Mouse (Mus musculus) urinary bladder, postnatal 14 days (tissue): ENCODE measurements around the gene Anks3.

ENCODE experiments used
- DNase-seq: peaks from one replicate; pipeline ENCODE4 v3.0.0; 2021; ENCODE audit warnings: low spot score

Anks3 gene

GRCm38 (mm10) chr16:4963797-4964709 is at the start of gene Anks3:
Gene Anks3 (minus strand): TSS chr16:4964205.
- peak; percentile 97 for DNase-seq

- DNase-seq: peak; percentile 99
These were observed 49.2 kb upstream of the Anks3 start, which contains the start of gene Rogdi for GRCm38 (mm10) chr16:5013054-5013838. Gene Rogdi (minus strand): TSS chr16:5013553.

GRCm38 (mm10) chr16:5012036-5013005 is 48.3 kb upstream of the Anks3 start:
- no peak for DNase-seq

GRCm38 (mm10) chr16:5011285-5011684 is 47.3 kb upstream of the Anks3 start:
- DNase-seq: no peak

GRCm38 (mm10) chr16:5010371-5010935 is 46.4 kb upstream of the Anks3 start:
- no peak for DNase-seq

- no peak for DNase-seq
These were observed 44.1 kb upstream of the Anks3 start for GRCm38 (mm10) chr16:5008076-5008475.

GRCm38 (mm10) chr16:5007492-5007891 is 43.5 kb upstream of the Anks3 start:
- DNase-seq: no peak

- peak; percentile 78 for DNase-seq
These were observed 43.1 kb upstream of the Anks3 start, which contains the start of gene Smim22 for GRCm38 (mm10) chr16:5007067-5007466. Gene Smim22 (plus strand): TSS chr16:5007288.

- no peak for DNase-seq
These were observed 36.6 kb upstream of the Anks3 start for GRCm38 (mm10) chr16:5000611-5001010.

- no peak for DNase-seq
These were observed 35.0 kb upstream of the Anks3 start for GRCm38 (mm10) chr16:4998984-4999383.

GRCm38 (mm10) chr16:4997553-4997952 is 33.5 kb upstream of the Anks3 start, which contains the start of gene Sept12:
Gene Sept12 (minus strand): TSS chr16:4997852.
- no peak for DNase-seq

- DNase-seq: no peak
These were observed 29.3 kb upstream of the Anks3 start for GRCm38 (mm10) chr16:4993276-4993675.

- no peak for DNase-seq
These were observed 20.7 kb upstream of the Anks3 start for GRCm38 (mm10) chr16:4984717-4985116.

- peak; percentile 25 for DNase-seq
These were observed 15.9 kb upstream of the Anks3 start for GRCm38 (mm10) chr16:4979755-4980380.

GRCm38 (mm10) chr16:4978275-4979051 is 14.5 kb upstream of the Anks3 start:
- DNase-seq: no peak

- DNase-seq: no peak
These were observed 12.2 kb upstream of the Anks3 start for GRCm38 (mm10) chr16:4976180-4976579.

- no peak for DNase-seq
These were observed 10.5 kb upstream of the Anks3 start for GRCm38 (mm10) chr16:4974521-4974920.

GRCm38 (mm10) chr16:4971626-4972025 is 7.6 kb upstream of the Anks3 start:
- no peak for DNase-seq

GRCm38 (mm10) chr16:4969055-4969843 is 5.2 kb upstream of the Anks3 start:
- no peak for DNase-seq
